Mouse (Mus musculus) ES-E14 (cell line): ENCODE measurements around the gene Mybph.

Experiments used
- HCFC1 ChIP-seq: IDR thresholded peaks from 2 replicates; pipeline ENCODE4 v1.6.1; 2012; ENCODE audit warnings: low read length, inconsistent platforms, borderline replicate concordance; ENCODE audit not compliant: insufficient read depth
- MAFK ChIP-seq: IDR thresholded peaks from 2 replicates; pipeline ENCODE4 v1.6.1; 2014; ENCODE audit warnings: mild to moderate bottlenecking, low read depth, low read length, inconsistent platforms; ENCODE audit not compliant: insufficient read depth
- ZC3H11A ChIP-seq: IDR thresholded peaks from 2 replicates; pipeline ENCODE4 v1.6.1; 2012; ENCODE audit warnings: low read depth, mild to moderate bottlenecking, inconsistent platforms, low read length, borderline replicate concordance
- ZNF384 ChIP-seq: IDR thresholded peaks from 2 replicates; pipeline ENCODE4 v1.6.1; 2012; ENCODE audit warnings: low read depth, low read length, inconsistent platforms

GRCm38 (mm10) chr1:134243505-134243904 is 50.3 kb downstream of the Mybph start:
- no peak for TF ChIP-seq ZC3H11A
- no peak for TF ChIP-seq ZNF384
- no peak for TF ChIP-seq HCFC1
- TF ChIP-seq MAFK = no peak
